12 mouse cellular contexts compared by ENCODE assay signal in genomic region chr1:149254141-149254540, GRCm38 (mm10).
DNase-seq lines count a peak whose midpoint lies in the region; ATAC-seq and TF ChIP-seq lines count a peak whose summit lies in the region.
"Had no signal": no experiment of that assay in that cellular context is flagged by ENCODE, and none has a peak within 500 bp of the region (broad histone marks: within the 10 kb centered on the region; RNA-seq: fewer than 3 reads in every experiment).

No protein-coding gene starts in this region.

- no peak overlapping the region for H3K9ac ChIP-seq in stomach, postnatal 0 days (ENCODE audit: low read length)
- H3K9ac ChIP-seq: forebrain, embryonic 15.5 days; limb, embryonic 15.5 days; stomach, embryonic 15.5 days had no signal

- ATAC-seq in stomach, postnatal 0 days (ENCODE audit: low FRiP score, low TSS enrichment) = no peak
- ATAC-seq: forebrain, embryonic 15.5 days had no signal

- no peaks in the 10 kb centered on the region for H3K27me3 ChIP-seq in stomach, postnatal 0 days (ENCODE audit: control insufficient read depth, insufficient read depth, low read length)
- H3K27me3 ChIP-seq: forebrain, embryonic 15.5 days; limb, embryonic 15.5 days; stomach, embryonic 15.5 days had no signal

- intact Hi-C loops in heart, postnatal 25 days (cut with DNase I) = loop anchor here (5.0 kb wide), 1 partner anchor 293 kb away; no protein-coding TSS in a partner anchor

- no peaks in the 10 kb centered on the region for H3K4me1 ChIP-seq in stomach, postnatal 0 days (replicated peaks; ENCODE audit: control insufficient read depth, insufficient read depth)
- H3K4me1 ChIP-seq: forebrain, embryonic 15.5 days; hindbrain, embryonic 10.5 days; limb, embryonic 15.5 days; stomach, embryonic 15.5 days had no signal

- H3K4me3 ChIP-seq in layer of hippocampus, adult 2 months = no peak overlapping the region
- no peak overlapping the region for H3K4me3 ChIP-seq in stomach, postnatal 0 days (ENCODE audit: low read depth, low read length)
- H3K4me3 ChIP-seq: forebrain, embryonic 15.5 days; hindbrain, embryonic 10.5 days; limb, embryonic 15.5 days; stomach, embryonic 15.5 days had no signal

- H3K9me3 ChIP-seq in stomach, postnatal 0 days (ENCODE audit: control insufficient read depth, low read length) = no peaks in the 10 kb centered on the region
- H3K9me3 ChIP-seq: forebrain, embryonic 15.5 days; hindbrain, embryonic 10.5 days; limb, embryonic 15.5 days; stomach, embryonic 15.5 days had no signal

- peak; percentile 81 for TF ChIP-seq CTCF in layer of hippocampus, adult 2 months (conservative IDR thresholded peaks at IDR 0.05)
- peak; percentile 60 for TF ChIP-seq CTCF in stomach, postnatal 0 days (IDR thresholded peaks at IDR 0.05; ENCODE audit: low read depth)

- whole genome bisulfite sequencing in stomach, postnatal 0 days = 44% methylated on average over 4 of the region's 4 CpGs

- TF ChIP-seq EP300 in stomach, postnatal 0 days (optimal IDR thresholded peaks at IDR 0.05) = no peak

- H3K4me2 ChIP-seq in stomach, postnatal 0 days (replicated peaks; ENCODE audit: low read depth) = no peak overlapping the region
- H3K4me2 ChIP-seq: forebrain, embryonic 15.5 days; limb, embryonic 15.5 days; stomach, embryonic 15.5 days had no signal

- H3K36me3 ChIP-seq in stomach, postnatal 0 days (ENCODE audit: control insufficient read depth, insufficient read depth, low read length) = no peaks in the 10 kb centered on the region
- H3K36me3 ChIP-seq: forebrain, embryonic 15.5 days; hindbrain, embryonic 10.5 days; limb, embryonic 15.5 days; stomach, embryonic 15.5 days had no signal

- H3K27ac ChIP-seq in layer of hippocampus, adult 2 months = no peak overlapping the region
- no peak overlapping the region for H3K27ac ChIP-seq in stomach, postnatal 0 days (replicated peaks)
- H3K27ac ChIP-seq: forebrain, embryonic 15.5 days; hindbrain, embryonic 10.5 days; limb, embryonic 15.5 days; stomach, embryonic 15.5 days had no signal

- DNase-seq in layer of hippocampus, adult 2 months (ENCODE audit: low spot score in 2 of 2) = peak in 1 of 2 experiments; percentile 55
- no peak for DNase-seq in layer of hippocampus, adult 11-12 months (ENCODE audit: low spot score)
- peak; percentile 7 for DNase-seq in thymus, postnatal 4 days
- no peak for DNase-seq in thymus, postnatal 10 days (ENCODE audit: low spot score in 2 of 2)
- peak; percentile 55 to 70 for DNase-seq in cerebellum, postnatal 10 days
- DNase-seq in stomach, postnatal 0 days (ENCODE audit: low spot score) = no peak
- DNase-seq in heart, postnatal 25 days (ENCODE audit: low spot score) = no peak
- DNase-seq in gastrocnemius, postnatal 10 days = no peak

Comparison
In these comparisons a context has a peak if more than half of its experiments do, and no peak if none do; other contexts are left out.
1. DNase-seq: peak in thymus, postnatal 4 days (single experiment) and cerebellum, postnatal 10 days (2 of 2); none in layer of hippocampus, adult 11-12 months (single experiment), thymus, postnatal 10 days (0 of 2), stomach, postnatal 0 days (single experiment), heart, postnatal 25 days (single experiment) and gastrocnemius, postnatal 10 days (single experiment).